Mouse (Mus musculus) c-Kit-positive CD71-positive TER-119-positive erythroid progenitor cells, embryonic 14.5 days (primary cell): ENCODE data around the gene Setdb1.
"Not testable (repeated sequence)": the region's sequence is repeated elsewhere in the genome, so short reads cannot be mapped to it uniquely, and the experiment has no call there.

Experiments used
- DNase-seq: peaks from one replicate; pipeline ENCODE4 v3.0.0-alpha.2; 2013; ENCODE audit warnings: low spot score

Gene Setdb1

GRCm38 (mm10) chr3:95356701-95357449 is at the start of gene Setdb1:
TSS of gene Setdb1 (minus strand) at chr3:95357202.
- peak; percentile 97 for DNase-seq

- no peak for DNase-seq
These were observed 45.7 kb upstream of the Setdb1 start, which contains the start of gene 4930558C23Rik for GRCm38 (mm10) chr3:95402741-95403140. TSS of gene 4930558C23Rik (minus strand) at chr3:95402841.

- DNase-seq = peak; percentile 49
These were observed 37.4 kb upstream of the Setdb1 start for GRCm38 (mm10) chr3:95394385-95394784.

GRCm38 (mm10) chr3:95385401-95386075 is 28.5 kb upstream of the Setdb1 start:
- DNase-seq = no peak

GRCm38 (mm10) chr3:95373208-95373607 is 16.2 kb upstream of the Setdb1 start:
- DNase-seq = no peak

GRCm38 (mm10) chr3:95370101-95370500 is 13.1 kb upstream of the Setdb1 start:
- no peak for DNase-seq

- peak; percentile 65 for DNase-seq
These were observed 3.3 kb upstream of the Setdb1 start for GRCm38 (mm10) chr3:95360276-95360675.

- no peak for DNase-seq
These were observed 744 bp upstream of the Setdb1 start for GRCm38 (mm10) chr3:95357746-95358145.

- DNase-seq = not testable (repeated sequence)
These were observed 974 bp downstream of the Setdb1 start for GRCm38 (mm10) chr3:95355911-95356544.

GRCm38 (mm10) chr3:95349491-95349890 is 7.5 kb downstream of the Setdb1 start:
- peak; percentile 47 for DNase-seq

- not testable (repeated sequence) for DNase-seq
These were observed 8.7 kb downstream of the Setdb1 start for GRCm38 (mm10) chr3:95348343-95348742.

GRCm38 (mm10) chr3:95346454-95346853 is 10.5 kb downstream of the Setdb1 start:
- DNase-seq = no peak

GRCm38 (mm10) chr3:95343356-95344000 is 13.5 kb downstream of the Setdb1 start:
- not testable (repeated sequence) for DNase-seq

- DNase-seq = no peak
These were observed 18.8 kb downstream of the Setdb1 start for GRCm38 (mm10) chr3:95338251-95338650.

- no peak for DNase-seq
These were observed 19.7 kb downstream of the Setdb1 start for GRCm38 (mm10) chr3:95337345-95337744.

GRCm38 (mm10) chr3:95331528-95331927 is 25.5 kb downstream of the Setdb1 start:
- no peak for DNase-seq

GRCm38 (mm10) chr3:95328803-95329404 is 28.1 kb downstream of the Setdb1 start:
- DNase-seq = no peak

- no peak for DNase-seq
These were observed 32.4 kb downstream of the Setdb1 start for GRCm38 (mm10) chr3:95324454-95325144.

- DNase-seq = no peak
These were observed 33.6 kb downstream of the Setdb1 start for GRCm38 (mm10) chr3:95323429-95323828.

- no peak for DNase-seq
These were observed 37.0 kb downstream of the Setdb1 start for GRCm38 (mm10) chr3:95319701-95320625.
